Mouse (Mus musculus) retina, postnatal 7 days (tissue): ENCODE data around the gene Sntg2.
A peak's percentile ranks its signal among the peaks of the same experiment; 100 is the strongest.

ENCODE experiments used
- DNase-seq: peaks from one replicate; pipeline ENCODE4 v3.0.0-alpha.2; 2012; ENCODE audit warnings: low read depth, low spot score

Sntg2 gene

GRCm38 (mm10) chr12:30202763-30203162, 170.4 kb downstream of the Sntg2 start:
- no peak for DNase-seq

GRCm38 (mm10) chr12:30201031-30201430, 172.1 kb downstream of the Sntg2 start:
- DNase-seq, result no peak

- DNase-seq, result no peak
These were observed 172.6 kb downstream of the Sntg2 start for GRCm38 (mm10) chr12:30200621-30201020.

- peak; percentile 24 for DNase-seq
These were observed 173.4 kb downstream of the Sntg2 start for GRCm38 (mm10) chr12:30199735-30200134.

- no peak for DNase-seq
These were observed 174.9 kb downstream of the Sntg2 start for GRCm38 (mm10) chr12:30198250-30198649.

- DNase-seq, result no peak
These were observed 191.5 kb downstream of the Sntg2 start for GRCm38 (mm10) chr12:30181721-30182120.

GRCm38 (mm10) chr12:30179623-30180022, 193.6 kb downstream of the Sntg2 start:
- no peak for DNase-seq

GRCm38 (mm10) chr12:30177966-30178365, 195.2 kb downstream of the Sntg2 start:
- DNase-seq, result no peak

- DNase-seq, result no peak
These were observed 195.6 kb downstream of the Sntg2 start for GRCm38 (mm10) chr12:30177529-30177928.

GRCm38 (mm10) chr12:30168491-30168890, 204.7 kb downstream of the Sntg2 start:
- no peak for DNase-seq

- DNase-seq, result no peak
These were observed 208.6 kb downstream of the Sntg2 start for GRCm38 (mm10) chr12:30164538-30164937.

- DNase-seq, result no peak
These were observed 209.2 kb downstream of the Sntg2 start for GRCm38 (mm10) chr12:30164005-30164404.

- no peak for DNase-seq
These were observed 211.3 kb downstream of the Sntg2 start for GRCm38 (mm10) chr12:30161731-30162406.

- DNase-seq, result no peak
These were observed 212.7 kb downstream of the Sntg2 start for GRCm38 (mm10) chr12:30160475-30160874.

GRCm38 (mm10) chr12:30159788-30160187, 213.4 kb downstream of the Sntg2 start:
- DNase-seq, result no peak

GRCm38 (mm10) chr12:30154079-30154673, 219.0 kb downstream of the Sntg2 start:
- no peak for DNase-seq

GRCm38 (mm10) chr12:30142085-30142484, 231.1 kb downstream of the Sntg2 start:
- no peak for DNase-seq

- DNase-seq, result no peak
These were observed 240.7 kb downstream of the Sntg2 start, which contains the start of gene Tpo for GRCm38 (mm10) chr12:30132524-30132923. Gene Tpo (minus strand): TSS chr12:30132624.

- DNase-seq, result no peak
These were observed 243.8 kb downstream of the Sntg2 start for GRCm38 (mm10) chr12:30129411-30129716.

GRCm38 (mm10) chr12:30128561-30129410, 244.4 kb downstream of the Sntg2 start:
- DNase-seq, result peak; percentile 27
